Mouse (Mus musculus) heart, adult 2 months (tissue): ENCODE results near the gene Zfp870.

ENCODE experiments used
- CTCF ChIP-seq: fragments of 200-600 bp; IDR thresholded peaks from 2 replicates; pipeline ENCODE4 v1.8.1; 2022; ENCODE audit warnings: antibody characterized with exemption, mild to moderate bottlenecking, moderate library complexity
- EP300 ChIP-seq: fragments of 200-500 bp; IDR thresholded peaks from 2 replicates; pipeline ENCODE4 v1.6.1; 2011; ENCODE audit warnings: low read depth, low read length, control low read depth; ENCODE audit not compliant: insufficient read depth
- POLR2A ChIP-seq: fragments of 200-500 bp; IDR thresholded peaks from 2 replicates; pipeline ENCODE4 v1.6.1; 2011; ENCODE audit warnings: mild to moderate bottlenecking, low read depth, low read length, control low read depth; ENCODE audit not compliant: insufficient read depth

DNA sequence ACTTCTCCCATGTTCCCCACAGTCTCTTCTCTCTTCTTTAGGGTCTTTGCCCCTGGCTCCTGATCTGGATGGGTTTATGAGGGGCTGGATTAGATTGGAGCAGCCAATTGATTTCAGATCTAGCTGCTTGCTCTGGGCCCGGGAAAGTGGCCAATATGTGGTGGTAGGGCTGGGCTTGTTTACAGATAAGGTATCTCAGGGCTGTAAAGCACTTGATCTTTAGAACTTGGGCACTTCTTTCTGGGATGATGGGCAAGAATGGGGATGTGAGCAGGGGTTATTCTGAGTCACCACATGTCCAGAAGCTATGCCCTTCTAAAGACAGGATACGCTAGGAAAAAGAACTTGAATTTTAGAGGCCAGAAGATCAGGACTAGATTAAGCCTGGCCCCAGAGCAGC lies 27.7 kb upstream of the Zfp870 start:
- TF ChIP-seq CTCF (no peak), POLR2A (no peak), EP300 (no peak)
